Mouse (Mus musculus): Measurements from ENCODE around the gene Arntl2. TPM values are rescaled to one million over a fixed set of nuclear protein-coding genes. Genes with fewer than 3 reads are reported as not detected.

The Arntl2 gene
- polyA plus RNA-seq, 1 experiment from 2014 or later: 2.9 TPM

- H3K4me2 ChIP-seq (ENCODE audit: low read depth, low read length): no peak overlapping the region
- peaks cover 12% of the 10 kb centered on the region for H3K4me1 ChIP-seq (ENCODE audit: control insufficient read depth, insufficient read depth, low read length)
- no peaks in the 10 kb centered on the region for H3K36me3 ChIP-seq (ENCODE audit: control insufficient read depth, insufficient read depth)
- no peaks in the 10 kb centered on the region for H3K9me3 ChIP-seq (replicated peaks; ENCODE audit: control insufficient read depth, low read length)
- H3K27me3 ChIP-seq (ENCODE audit: control insufficient read depth, insufficient read depth, low read length): no peaks in the 10 kb centered on the region
- peak overlapping the region; percentile 15; the same call in 1 of the 2 replicates for H3K27ac ChIP-seq (ENCODE audit: low read length)
- no peak for ATAC-seq (replicated peaks; ENCODE audit: extremely low read depth, insufficient read depth, low FRiP score)
- H3K9ac ChIP-seq (ENCODE audit: low read length): no peak overlapping the region
- 16% methylated on average over 4 of the region's 4 CpGs for WGBS
- no peak overlapping the region for H3K4me3 ChIP-seq (ENCODE audit: low read length)
Measured at GRCm38 (mm10) chr6:146835784-146836183, 39.9 kb downstream of the Arntl2 start.

GRCm38 (mm10) chr6:146837316-146837715 is 41.5 kb downstream of the Arntl2 start:
- Histone ChIP-seq H3K9me3 (replicated peaks; ENCODE audit: control insufficient read depth, low read length) (no peaks in the 10 kb centered on the region), H3K4me3 (ENCODE audit: low read length) (no peak overlapping the region), H3K9ac (ENCODE audit: low read length) (no peak overlapping the region), H3K4me2 (ENCODE audit: low read depth, low read length) (no peak overlapping the region), H3K4me1 (ENCODE audit: control insufficient read depth, insufficient read depth, low read length) (peaks cover 12% of the 10 kb centered on the region), H3K27me3 (ENCODE audit: control insufficient read depth, insufficient read depth, low read length) (no peaks in the 10 kb centered on the region), H3K36me3 (ENCODE audit: control insufficient read depth, insufficient read depth) (no peaks in the 10 kb centered on the region), H3K27ac (ENCODE audit: low read length) (no peak overlapping the region)
- WGBS: 44% methylated on average over 7 of the region's 7 CpGs
- ATAC-seq (replicated peaks; ENCODE audit: extremely low read depth, insufficient read depth, low FRiP score): no peak

- WGBS: 93% methylated on average over 5 of the region's 5 CpGs
- Histone ChIP-seq H3K27ac (ENCODE audit: low read length) (no peak overlapping the region), H3K9me3 (replicated peaks; ENCODE audit: control insufficient read depth, low read length) (no peaks in the 10 kb centered on the region), H3K4me1 (ENCODE audit: control insufficient read depth, insufficient read depth, low read length) (peaks cover 12% of the 10 kb centered on the region), H3K4me3 (ENCODE audit: low read length) (no peak overlapping the region), H3K36me3 (ENCODE audit: control insufficient read depth, insufficient read depth) (no peaks in the 10 kb centered on the region), H3K4me2 (ENCODE audit: low read depth, low read length) (no peak overlapping the region), H3K9ac (ENCODE audit: low read length) (no peak overlapping the region), H3K27me3 (ENCODE audit: control insufficient read depth, insufficient read depth, low read length) (no peaks in the 10 kb centered on the region)
- no peak for ATAC-seq (replicated peaks; ENCODE audit: extremely low read depth, insufficient read depth, low FRiP score)
Measured at GRCm38 (mm10) chr6:146838366-146838765, 42.5 kb downstream of the Arntl2 start.

- H3K4me2 ChIP-seq (ENCODE audit: low read depth, low read length): no peak overlapping the region
- H3K36me3 ChIP-seq (ENCODE audit: control insufficient read depth, insufficient read depth): no peaks in the 10 kb centered on the region
- H3K9ac ChIP-seq (ENCODE audit: low read length): no peak overlapping the region
- no peak for ATAC-seq (replicated peaks; ENCODE audit: extremely low read depth, insufficient read depth, low FRiP score)
- 84% methylated on average over 4 of the region's 4 CpGs for WGBS
- no peaks in the 10 kb centered on the region for H3K9me3 ChIP-seq (replicated peaks; ENCODE audit: control insufficient read depth, low read length)
- peaks cover 11% of the 10 kb centered on the region for H3K4me1 ChIP-seq (ENCODE audit: control insufficient read depth, insufficient read depth, low read length)
- H3K27me3 ChIP-seq (ENCODE audit: control insufficient read depth, insufficient read depth, low read length): no peaks in the 10 kb centered on the region
- no peak overlapping the region for H3K4me3 ChIP-seq (ENCODE audit: low read length)
- H3K27ac ChIP-seq (ENCODE audit: low read length): no peak overlapping the region
Measured at GRCm38 (mm10) chr6:146838863-146839262, 43.0 kb downstream of the Arntl2 start.

- Histone ChIP-seq H3K9ac (ENCODE audit: low read length) (no peak overlapping the region), H3K27me3 (ENCODE audit: control insufficient read depth, insufficient read depth, low read length) (no peaks in the 10 kb centered on the region), H3K27ac (ENCODE audit: low read length) (peak overlapping the region; percentile 57), H3K4me3 (ENCODE audit: low read length) (no peak overlapping the region), H3K4me2 (ENCODE audit: low read depth, low read length) (no peak overlapping the region), H3K9me3 (replicated peaks; ENCODE audit: control insufficient read depth, low read length) (no peaks in the 10 kb centered on the region), H3K4me1 (ENCODE audit: control insufficient read depth, insufficient read depth, low read length) (peaks cover 17% of the 10 kb centered on the region), H3K36me3 (ENCODE audit: control insufficient read depth, insufficient read depth) (no peaks in the 10 kb centered on the region)
- peak; percentile 71; the same call in 1 of the 2 replicates for ATAC-seq (replicated peaks; ENCODE audit: extremely low read depth, insufficient read depth, low FRiP score)
- 46% methylated on average over 6 of the region's 6 CpGs for WGBS
Measured at GRCm38 (mm10) chr6:146844867-146845266, 49.0 kb downstream of the Arntl2 start.

- H3K4me1 ChIP-seq (ENCODE audit: control insufficient read depth, insufficient read depth, low read length): peaks cover 17% of the 10 kb centered on the region
- H3K36me3 ChIP-seq (ENCODE audit: control insufficient read depth, insufficient read depth): no peaks in the 10 kb centered on the region
- no peak overlapping the region for H3K4me2 ChIP-seq (ENCODE audit: low read depth, low read length)
- WGBS: 78% methylated on average over 5 of the region's 5 CpGs
- no peaks in the 10 kb centered on the region for H3K9me3 ChIP-seq (replicated peaks; ENCODE audit: control insufficient read depth, low read length)
- no peaks in the 10 kb centered on the region for H3K27me3 ChIP-seq (ENCODE audit: control insufficient read depth, insufficient read depth, low read length)
- no peak overlapping the region for H3K9ac ChIP-seq (ENCODE audit: low read length)
- H3K27ac ChIP-seq (ENCODE audit: low read length): peak overlapping the region; percentile 57
- no peak overlapping the region for H3K4me3 ChIP-seq (ENCODE audit: low read length)
- ATAC-seq (replicated peaks; ENCODE audit: extremely low read depth, insufficient read depth, low FRiP score): no peak
Measured at GRCm38 (mm10) chr6:146845347-146845746, 49.5 kb downstream of the Arntl2 start.

GRCm38 (mm10) chr6:146845961-146846750 is 50.3 kb downstream of the Arntl2 start:
- no peaks in the 10 kb centered on the region for H3K27me3 ChIP-seq (ENCODE audit: control insufficient read depth, insufficient read depth, low read length)
- H3K4me2 ChIP-seq (ENCODE audit: low read depth, low read length): no peak overlapping the region
- no peaks in the 10 kb centered on the region for H3K9me3 ChIP-seq (replicated peaks; ENCODE audit: control insufficient read depth, low read length)
- H3K36me3 ChIP-seq (ENCODE audit: control insufficient read depth, insufficient read depth): no peaks in the 10 kb centered on the region
- H3K4me1 ChIP-seq (ENCODE audit: control insufficient read depth, insufficient read depth, low read length): peaks cover 17% of the 10 kb centered on the region
- 40% methylated on average over 15 of the region's 15 CpGs for WGBS
- H3K27ac ChIP-seq (ENCODE audit: low read length): peak overlapping the region; percentile 70
- H3K9ac ChIP-seq (ENCODE audit: low read length): no peak overlapping the region
- peak; percentile 56; the same call in 1 of the 2 replicates for ATAC-seq (replicated peaks; ENCODE audit: extremely low read depth, insufficient read depth, low FRiP score)
- H3K4me3 ChIP-seq (ENCODE audit: low read length): no peak overlapping the region

- Histone ChIP-seq H3K4me2 (ENCODE audit: low read depth, low read length) (no peak overlapping the region), H3K27ac (ENCODE audit: low read length) (no peak overlapping the region), H3K4me1 (ENCODE audit: control insufficient read depth, insufficient read depth, low read length) (peaks cover 17% of the 10 kb centered on the region), H3K4me3 (ENCODE audit: low read length) (no peak overlapping the region), H3K27me3 (ENCODE audit: control insufficient read depth, insufficient read depth, low read length) (no peaks in the 10 kb centered on the region), H3K36me3 (ENCODE audit: control insufficient read depth, insufficient read depth) (no peaks in the 10 kb centered on the region), H3K9me3 (replicated peaks; ENCODE audit: control insufficient read depth, low read length) (no peaks in the 10 kb centered on the region), H3K9ac (ENCODE audit: low read length) (no peak overlapping the region)
- ATAC-seq (replicated peaks; ENCODE audit: extremely low read depth, insufficient read depth, low FRiP score): no peak
- 85% methylated on average over 3 of the region's 3 CpGs for WGBS
Measured at GRCm38 (mm10) chr6:146847402-146847801, 51.5 kb downstream of the Arntl2 start.

GRCm38 (mm10) chr6:146848281-146848680 is 52.4 kb downstream of the Arntl2 start:
- no peak overlapping the region for H3K27ac ChIP-seq (ENCODE audit: low read length)
- H3K4me2 ChIP-seq (ENCODE audit: low read depth, low read length): no peak overlapping the region
- H3K4me3 ChIP-seq (ENCODE audit: low read length): no peak overlapping the region
- no peak overlapping the region for H3K9ac ChIP-seq (ENCODE audit: low read length)
- H3K9me3 ChIP-seq (replicated peaks; ENCODE audit: control insufficient read depth, low read length): no peaks in the 10 kb centered on the region
- ATAC-seq (replicated peaks; ENCODE audit: extremely low read depth, insufficient read depth, low FRiP score): no peak
- no peaks in the 10 kb centered on the region for H3K36me3 ChIP-seq (ENCODE audit: control insufficient read depth, insufficient read depth)
- 74% methylated on average over 3 of the region's 3 CpGs for WGBS
- H3K27me3 ChIP-seq (ENCODE audit: control insufficient read depth, insufficient read depth, low read length): no peaks in the 10 kb centered on the region
- H3K4me1 ChIP-seq (ENCODE audit: control insufficient read depth, insufficient read depth, low read length): peaks cover 24% of the 10 kb centered on the region
